Mouse (Mus musculus) adrenal gland (tissue): ENCODE results near the gene Slc1a7.

Experiments
- intact Hi-C: fragments of 180-260 bp; cut with DNase I; formaldehyde crosslinking; loops from one replicate; pipeline ENCODE4 v1.15.1; 2025
- long read RNA-seq, 2 experiments: library from polyadenylated mRNA; unstranded; transcript quantifications; one replicate each; pipeline ENCODE4 v2.0.0; 2020; ENCODE audit warnings: borderline replicate concordance in 1 of 2; ENCODE audit not compliant: insufficient replicate concordance in 1 of 2

Slc1a7 gene
- long read RNA-seq, experiment 1 = 0 reads
- long read RNA-seq, experiment 2 = 0 reads

- intact Hi-C loops = no loop called here
Observed at GRCm38 (mm10) chr4:107967966-107968682, at the start of gene Slc1a7. Slc1a7 (plus strand) TSS chr4:107968332.

- intact Hi-C loops = no loop called here
Observed at GRCm38 (mm10) chr4:107920336-107920735, 47.8 kb upstream of the Slc1a7 start.

GRCm38 (mm10) chr4:107921152-107921695 lies 46.9 kb upstream of the Slc1a7 start:
- intact Hi-C loops = no loop called here

GRCm38 (mm10) chr4:107921952-107922351 lies 46.2 kb upstream of the Slc1a7 start:
- intact Hi-C loops = no loop called here

- intact Hi-C loops = no loop called here
Observed at GRCm38 (mm10) chr4:107923145-107923802, 44.9 kb upstream of the Slc1a7 start, which contains the start of gene Cpt2. Cpt2 (minus strand) TSS chr4:107923610.

- intact Hi-C loops = no loop called here
Observed at GRCm38 (mm10) chr4:107923803-107924194, 44.3 kb upstream of the Slc1a7 start.

GRCm38 (mm10) chr4:107928269-107928668 lies 39.9 kb upstream of the Slc1a7 start:
- intact Hi-C loops = no loop called here

GRCm38 (mm10) chr4:107928726-107929125 lies 39.4 kb upstream of the Slc1a7 start:
- intact Hi-C loops = no loop called here

GRCm38 (mm10) chr4:107931453-107931852 lies 36.7 kb upstream of the Slc1a7 start:
- intact Hi-C loops = no loop called here

GRCm38 (mm10) chr4:107933239-107933638 lies 34.9 kb upstream of the Slc1a7 start:
- intact Hi-C loops = no loop called here

GRCm38 (mm10) chr4:107935254-107935653 lies 32.9 kb upstream of the Slc1a7 start:
- intact Hi-C loops = loop anchor here (5.0 kb wide), 1 partner anchor 137 kb away; no protein-coding TSS in a partner anchor

GRCm38 (mm10) chr4:107937338-107937737 lies 30.8 kb upstream of the Slc1a7 start:
- intact Hi-C loops = loop anchor here (5.0 kb wide), 1 partner anchor 135 kb away; no protein-coding TSS in a partner anchor

GRCm38 (mm10) chr4:107938124-107938523 lies 30.0 kb upstream of the Slc1a7 start:
- intact Hi-C loops = loop anchor here (5.0 kb wide), 1 partner anchor 134 kb away; no protein-coding TSS in a partner anchor

- intact Hi-C loops = no loop called here
Observed at GRCm38 (mm10) chr4:107942741-107943140, 25.4 kb upstream of the Slc1a7 start.

GRCm38 (mm10) chr4:107944141-107944540 lies 24.0 kb upstream of the Slc1a7 start:
- intact Hi-C loops = no loop called here

- intact Hi-C loops = no loop called here
Observed at GRCm38 (mm10) chr4:107949918-107950317, 18.2 kb upstream of the Slc1a7 start.

GRCm38 (mm10) chr4:107952845-107953244 lies 15.3 kb upstream of the Slc1a7 start:
- intact Hi-C loops = no loop called here

- intact Hi-C loops = no loop called here
Observed at GRCm38 (mm10) chr4:107955691-107956090, 12.4 kb upstream of the Slc1a7 start.

GRCm38 (mm10) chr4:107958487-107958886 lies 9.6 kb upstream of the Slc1a7 start:
- intact Hi-C loops = no loop called here

GRCm38 (mm10) chr4:107962044-107962732 lies 5.9 kb upstream of the Slc1a7 start:
- intact Hi-C loops = no loop called here

GRCm38 (mm10) chr4:107962792-107963191 lies 5.3 kb upstream of the Slc1a7 start:
- intact Hi-C loops = no loop called here
